Mouse (Mus musculus) stomach, postnatal 0 days (tissue): ENCODE results near the gene Aph1b. TPM values are rescaled to one million over a fixed set of nuclear protein-coding genes. Genes with fewer than 3 reads are reported as not detected.

Source experiments
- ATAC-seq: fragments of 200-750 bp; cut with Nextera tagmentation; 2 replicates; pipeline ENCODE4 v1.8.0; 2017; ENCODE audit not compliant: low FRiP score, low TSS enrichment
- DNase-seq: peaks from one replicate; pipeline ENCODE4 v3.0.0-alpha.2; 2016; ENCODE audit warnings: low spot score
- H3K27ac ChIP-seq: fragments of 300-500 bp; sonication (generic); replicated peaks from 2 replicates; pipeline ENCODE4 v1.5.1; 2014; ENCODE audit warnings: mild to moderate bottlenecking, control low read depth
- H3K27me3 ChIP-seq: fragments of 300-500 bp; sonication (generic); 2 replicates; pipeline ENCODE4 v1.6.1; 2014; ENCODE audit warnings: low read length; ENCODE audit not compliant: control insufficient read depth, insufficient read depth
- H3K36me3 ChIP-seq: fragments of 300-500 bp; sonication (generic); 2 replicates; pipeline ENCODE4 v1.6.1; 2014; ENCODE audit warnings: low read length, mixed read lengths; ENCODE audit not compliant: control insufficient read depth, insufficient read depth
- H3K4me1 ChIP-seq: fragments of 300-500 bp; sonication (generic); replicated peaks from 2 replicates; pipeline ENCODE4 v1.6.1; 2014; ENCODE audit warnings: antibody characterized with exemption; ENCODE audit not compliant: control insufficient read depth, insufficient read depth
- H3K4me2 ChIP-seq: fragments of 300-500 bp; sonication (generic); replicated peaks from 2 replicates; pipeline ENCODE4 v1.6.1; 2014; ENCODE audit warnings: low read depth, mild to moderate bottlenecking, control low read depth, moderate library complexity
- H3K4me3 ChIP-seq: fragments of 300-500 bp; sonication (generic); 2 replicates; pipeline ENCODE4 v1.5.1; 2014; ENCODE audit warnings: low read depth, low read length, control low read depth
- H3K9ac ChIP-seq: fragments of 300-500 bp; sonication (generic); 2 replicates; pipeline ENCODE4 v1.6.1; 2014; ENCODE audit warnings: mild to moderate bottlenecking, low read length, control low read depth, mixed read lengths
- H3K9me3 ChIP-seq: fragments of 300-500 bp; sonication (generic); 2 replicates; pipeline ENCODE4 v1.6.1; 2016; ENCODE audit warnings: low read length; ENCODE audit not compliant: control insufficient read depth
- CTCF ChIP-seq: IDR thresholded peaks from 2 replicates; pipeline ENCODE4 v1.5.1; 2016; ENCODE audit warnings: antibody characterized with exemption, low read depth, mild to moderate bottlenecking, moderate library complexity
- EP300 ChIP-seq: optimal IDR thresholded peaks from 2 replicates; pipeline ENCODE3; 2016; ENCODE audit warnings: antibody characterized with exemption
- WGBS: fragments of 180-500 bp; shearing (Covaris S2); extraction: QIAGEN DNeasy Blood & Tissue Kit; methylation state at CpG from one replicate; pipeline ENCODE4 v1.1.7; 2014; 5-methylcytosine and 5-hydroxymethylcytosine counted together
- polyA plus RNA-seq: library from polyadenylated mRNA; unstranded; fragments of >200 nt; fragmentation: Nextera tagmentation; extraction: Ambion mirVana; gene quantifications from 2 replicates; pipeline ENCODE4 v1.2.1, GENCODE M21; 2015

Gene Aph1b
- polyA plus RNA-seq, 1 experiment from 2014 or later = 6.4 TPM

DNA sequence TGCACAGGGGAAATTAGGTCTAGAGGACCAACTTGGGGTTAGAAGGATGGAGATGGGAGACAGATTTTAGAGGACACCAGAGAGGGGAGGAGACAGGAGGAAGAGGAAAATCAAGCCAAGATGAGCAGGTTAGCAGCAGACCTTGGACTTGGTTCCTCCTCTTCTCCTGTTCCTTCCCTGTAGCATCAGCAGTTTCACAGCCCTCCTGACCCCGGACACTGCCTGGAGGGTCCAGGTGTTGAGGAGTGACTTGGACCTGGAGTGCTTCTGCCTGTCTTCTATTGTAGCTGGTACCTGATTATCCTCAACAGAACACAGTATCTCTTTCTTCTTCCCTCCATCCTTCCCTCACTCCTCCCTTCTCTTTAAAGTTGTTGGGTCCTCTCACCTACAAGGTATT, 26.6 kb downstream of the Aph1b start:
- no peak for TF ChIP-seq EP300
- no peak for TF ChIP-seq CTCF
- Histone ChIP-seq H3K27me3 (no peaks in the 10 kb centered on the region), H3K9me3 (no peaks in the 10 kb centered on the region), H3K4me1 (no peaks in the 10 kb centered on the region), H3K9ac (no peak overlapping the region), H3K4me2 (no peak overlapping the region), H3K36me3 (no peaks in the 10 kb centered on the region), H3K4me3 (no peak overlapping the region), H3K27ac (no peak overlapping the region)
- ATAC-seq = 0 out of 2 replicates have a peak, but pooled peaks have one; percentile 6
- DNase-seq = no peak
- 87% methylated on average over 1 of the region's 1 CpGs for WGBS

DNA sequence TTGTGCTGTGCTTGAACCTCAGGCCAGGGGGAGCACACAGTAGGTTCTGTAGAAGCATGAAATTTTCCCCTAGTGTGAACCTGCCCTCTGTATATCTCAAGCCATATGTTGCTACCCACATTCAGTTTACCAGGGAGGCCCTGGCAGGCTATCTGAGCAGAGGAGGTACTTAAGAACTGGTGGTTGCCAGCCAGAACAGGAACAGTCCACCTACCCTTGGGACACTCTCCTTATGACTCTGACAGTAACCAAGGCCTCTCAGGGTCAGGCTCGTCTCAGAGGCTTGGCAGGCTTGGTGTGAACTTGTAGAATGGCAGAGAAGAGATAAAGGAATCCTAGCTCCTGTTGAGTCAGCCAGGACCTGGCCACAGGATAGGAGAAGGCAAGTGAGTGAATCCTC, 34.3 kb downstream of the Aph1b start:
- no peak for TF ChIP-seq CTCF
- no peak for TF ChIP-seq EP300
- H3K9ac ChIP-seq = no peak overlapping the region
- ATAC-seq = no peak

GRCm38 (mm10) chr9:66752849-66753248, 42.4 kb downstream of the Aph1b start:
- DNase-seq (no peak), ATAC-seq (no peak)
- no peaks in the 10 kb centered on the region for H3K4me1 ChIP-seq
- no peak overlapping the region for H3K27ac ChIP-seq
- H3K36me3 ChIP-seq = no peaks in the 10 kb centered on the region
- H3K27me3 ChIP-seq = no peaks in the 10 kb centered on the region
- H3K4me3 ChIP-seq = no peak overlapping the region
- TF ChIP-seq CTCF (no peak), EP300 (no peak)
- no peak overlapping the region for H3K9ac ChIP-seq
- 67% methylated on average over 6 of the region's 6 CpGs for WGBS
- no peaks in the 10 kb centered on the region for H3K9me3 ChIP-seq
- no peak overlapping the region for H3K4me2 ChIP-seq

More for the DNA sequence above, 34.3 kb downstream of the Aph1b start:
- 71% methylated on average over 1 of the region's 1 CpGs for WGBS
- no peaks in the 10 kb centered on the region for H3K9me3 ChIP-seq
- DNase-seq = no peak
- H3K27me3 ChIP-seq = no peaks in the 10 kb centered on the region
- no peaks in the 10 kb centered on the region for H3K36me3 ChIP-seq
- no peaks in the 10 kb centered on the region for H3K4me1 ChIP-seq
- H3K27ac ChIP-seq = no peak overlapping the region
- H3K4me3 ChIP-seq = no peak overlapping the region
- no peak overlapping the region for H3K4me2 ChIP-seq

DNA sequence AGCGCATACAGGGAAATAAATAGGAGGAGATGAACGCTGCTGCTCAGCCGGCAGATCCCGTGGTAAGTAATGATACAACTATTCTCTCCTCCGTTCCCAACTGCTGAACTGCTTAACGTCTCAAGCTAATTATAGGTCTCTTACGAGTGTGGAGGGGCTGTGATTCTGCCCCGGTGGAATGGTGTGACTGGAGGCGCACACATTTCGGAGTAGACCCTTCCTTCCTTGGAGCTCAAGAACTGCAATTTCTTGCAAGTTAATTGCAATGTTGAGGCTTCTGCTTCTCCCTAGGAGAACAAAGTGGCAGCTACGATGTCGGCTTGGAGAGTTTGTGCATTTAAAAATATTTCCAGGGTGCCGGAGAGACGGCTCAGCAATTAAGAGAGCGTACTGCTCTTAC, 46.9 kb downstream of the Aph1b start:
- no peak for TF ChIP-seq CTCF
- TF ChIP-seq EP300 = no peak
- WGBS = 84% methylated on average over 15 of the region's 15 CpGs
- Histone ChIP-seq H3K4me3 (no peak overlapping the region), H3K4me2 (no peak overlapping the region), H3K27me3 (no peaks in the 10 kb centered on the region), H3K4me1 (no peaks in the 10 kb centered on the region), H3K9me3 (no peaks in the 10 kb centered on the region), H3K36me3 (no peaks in the 10 kb centered on the region), H3K27ac (no peak overlapping the region), H3K9ac (no peak overlapping the region)
- ATAC-seq (no peak), DNase-seq (no peak)

DNA sequence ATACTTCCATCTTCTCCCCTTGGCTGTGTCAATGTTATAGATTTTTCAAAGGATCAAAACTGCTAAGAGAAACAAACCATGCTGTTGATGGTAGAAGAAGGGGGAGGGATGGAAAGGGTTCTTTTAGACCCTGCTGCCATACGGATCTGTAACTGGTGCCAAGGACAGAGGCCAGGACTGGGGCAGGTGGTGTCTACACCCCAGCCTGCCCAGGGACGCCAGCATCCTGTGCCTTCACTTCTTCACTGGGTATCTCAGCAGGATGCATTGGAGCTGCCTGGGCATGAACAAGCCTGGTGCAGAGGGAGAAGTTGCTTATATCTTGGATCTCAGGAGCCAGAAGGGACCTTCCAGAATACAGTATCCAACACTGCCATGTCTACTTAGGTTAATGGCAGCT, 50.8 kb downstream of the Aph1b start:
- H3K9ac ChIP-seq = no peak overlapping the region
- DNase-seq (no peak), ATAC-seq (no peak)
- H3K27ac ChIP-seq = no peak overlapping the region
- no peaks in the 10 kb centered on the region for H3K27me3 ChIP-seq
- no peak for TF ChIP-seq EP300
- TF ChIP-seq CTCF = no peak
- H3K9me3 ChIP-seq = no peaks in the 10 kb centered on the region
- no peaks in the 10 kb centered on the region for H3K36me3 ChIP-seq
- no peak overlapping the region for H3K4me2 ChIP-seq
- no peak overlapping the region for H3K4me3 ChIP-seq
- 65% methylated on average over 2 of the region's 2 CpGs for WGBS
- H3K4me1 ChIP-seq = no peaks in the 10 kb centered on the region

GRCm38 (mm10) chr9:66739516-66739915, 55.8 kb downstream of the Aph1b start:
- ATAC-seq (no peak), DNase-seq (no peak)
- 73% methylated on average over 7 of the region's 7 CpGs for WGBS
- H3K9me3 ChIP-seq = no peaks in the 10 kb centered on the region
- H3K4me2 ChIP-seq = no peak overlapping the region
- no peaks in the 10 kb centered on the region for H3K27me3 ChIP-seq
- H3K9ac ChIP-seq = no peak overlapping the region
- H3K27ac ChIP-seq = no peak overlapping the region
- H3K4me3 ChIP-seq = no peak overlapping the region
- TF ChIP-seq EP300 = no peak
- no peaks in the 10 kb centered on the region for H3K36me3 ChIP-seq
- no peaks in the 10 kb centered on the region; the same call in 1 of the 2 replicates for H3K4me1 ChIP-seq
